Mouse (Mus musculus): ENCODE results near the gene Cpne2.

- TF ChIP-seq POLR2A (IDR thresholded peaks at IDR 0.05; ENCODE audit: borderline replicate concordance, insufficient read depth, low read length) (no peak), CTCF (IDR thresholded peaks at IDR 0.05; ENCODE audit: borderline replicate concordance, insufficient read depth, low read depth, low read length) (no peak)
These were observed 1.8 kb downstream of the Cpne2 start for GRCm38 (mm10) chr8:94534612-94535011.
